Mouse (Mus musculus) forebrain, embryonic 11.5 days (tissue): Measurements from ENCODE around the gene Crxos. TPM values are rescaled to one million over a fixed set of nuclear protein-coding genes. Genes with fewer than 3 reads are reported as not detected.
"Not testable (repeated sequence)": the region's sequence is repeated elsewhere in the genome, so short reads cannot be mapped to it uniquely, and the experiment has no call there.

Source experiments
- ATAC-seq: fragments of 200-750 bp; cut with Nextera tagmentation; replicated peaks from 2 replicates; pipeline ENCODE4 v1.8.0; 2017; ENCODE audit warnings: moderate TSS enrichment; ENCODE audit not compliant: low FRiP score
- DNase-seq: peaks from one replicate; pipeline ENCODE4 v3.0.0-alpha.2; 2017; ENCODE audit warnings: low spot score
- H3K27ac ChIP-seq: fragments of 300-500 bp; sonication (generic); 2 replicates; pipeline ENCODE4 v1.5.1; 2014; ENCODE audit warnings: low read depth, low read length
- H3K27me3 ChIP-seq: fragments of 300-500 bp; sonication (generic); 2 replicates; pipeline ENCODE4 v1.6.1; 2014; ENCODE audit warnings: mild to moderate bottlenecking, low read length, mixed read lengths; ENCODE audit not compliant: control insufficient read depth, insufficient read depth
- H3K36me3 ChIP-seq: fragments of 300-500 bp; sonication (generic); 2 replicates; pipeline ENCODE4 v1.6.1; 2014; ENCODE audit warnings: mild to moderate bottlenecking, low read length, moderate library complexity, mixed read lengths; ENCODE audit not compliant: control insufficient read depth, insufficient read depth
- H3K4me1 ChIP-seq: fragments of 300-500 bp; sonication (generic); replicated peaks from 2 replicates; pipeline ENCODE4 v1.6.1; 2014; ENCODE audit warnings: low read length, mixed read lengths; ENCODE audit not compliant: control insufficient read depth, insufficient read depth
- H3K4me2 ChIP-seq: fragments of 300-500 bp; sonication (generic); 2 replicates; pipeline ENCODE4 v1.6.1; 2014; ENCODE audit warnings: low read depth, mild to moderate bottlenecking, low read length, moderate library complexity, mixed read lengths; ENCODE audit not compliant: severe bottlenecking
- H3K4me3 ChIP-seq: fragments of 300-500 bp; sonication (generic); 2 replicates; pipeline ENCODE4 v1.5.1; 2014; ENCODE audit warnings: low read depth, low read length
- H3K9ac ChIP-seq: fragments of 300-500 bp; sonication (generic); 2 replicates; pipeline ENCODE4 v1.6.1; 2014; ENCODE audit warnings: low read length
- H3K9me3 ChIP-seq: fragments of 300-500 bp; sonication (generic); 2 replicates; pipeline ENCODE4 v1.6.1; 2016; ENCODE audit warnings: low read length, mixed read lengths; ENCODE audit not compliant: control insufficient read depth
- WGBS: fragments of 180-500 bp; shearing (Covaris S2); extraction: QIAGEN DNeasy Blood & Tissue Kit; methylation state at CpG from one replicate; pipeline ENCODE4 v1.1.7; 2014; 5-methylcytosine and 5-hydroxymethylcytosine counted together
- polyA plus RNA-seq: library from polyadenylated mRNA; unstranded; fragments of >200 nt; fragmentation: Nextera tagmentation; extraction: Ambion mirVana; gene quantifications from 2 replicates; pipeline ENCODE4 v1.2.1, GENCODE M21; 2014

Gene Crxos
- polyA plus RNA-seq, 1 experiment from 2014 or later = not detected

- DNase-seq (no peak), ATAC-seq (no peak)
- H3K9me3 ChIP-seq = no peaks in the 10 kb centered on the region
- H3K4me3 ChIP-seq = no peak overlapping the region
- no peaks in the 10 kb centered on the region for H3K36me3 ChIP-seq
- no peaks in the 10 kb centered on the region for H3K4me1 ChIP-seq
- H3K4me2 ChIP-seq = no peak overlapping the region
- H3K27me3 ChIP-seq = no peaks in the 10 kb centered on the region
- H3K27ac ChIP-seq = no peak overlapping the region
- H3K9ac ChIP-seq = no peak overlapping the region
- 84% methylated on average over 9 of the region's 9 CpGs for WGBS
These were observed 19.1 kb downstream of the Crxos start for GRCm38 (mm10) chr7:15901366-15902048.

- Histone ChIP-seq H3K27ac (no peak overlapping the region), H3K4me2 (no peak overlapping the region), H3K4me1 (no peaks in the 10 kb centered on the region), H3K9ac (no peak overlapping the region), H3K4me3 (no peak overlapping the region), H3K27me3 (no peaks in the 10 kb centered on the region), H3K36me3 (no peaks in the 10 kb centered on the region), H3K9me3 (no peaks in the 10 kb centered on the region)
- no peak for DNase-seq
- ATAC-seq = no peak
- 48% methylated on average over 7 of the region's 7 CpGs for WGBS
These were observed 23.4 kb downstream of the Crxos start for GRCm38 (mm10) chr7:15905861-15906260.

- Histone ChIP-seq H3K27me3 (no peaks in the 10 kb centered on the region), H3K4me2 (no peak overlapping the region), H3K27ac (no peak overlapping the region), H3K4me1 (no peaks in the 10 kb centered on the region), H3K9me3 (no peaks in the 10 kb centered on the region), H3K36me3 (no peaks in the 10 kb centered on the region), H3K9ac (no peak overlapping the region), H3K4me3 (no peak overlapping the region)
- DNase-seq (no peak), ATAC-seq (no peak)
- WGBS = 88% methylated on average over 1 of the region's 1 CpGs
These were observed 24.2 kb downstream of the Crxos start for GRCm38 (mm10) chr7:15906602-15907001.

DNA sequence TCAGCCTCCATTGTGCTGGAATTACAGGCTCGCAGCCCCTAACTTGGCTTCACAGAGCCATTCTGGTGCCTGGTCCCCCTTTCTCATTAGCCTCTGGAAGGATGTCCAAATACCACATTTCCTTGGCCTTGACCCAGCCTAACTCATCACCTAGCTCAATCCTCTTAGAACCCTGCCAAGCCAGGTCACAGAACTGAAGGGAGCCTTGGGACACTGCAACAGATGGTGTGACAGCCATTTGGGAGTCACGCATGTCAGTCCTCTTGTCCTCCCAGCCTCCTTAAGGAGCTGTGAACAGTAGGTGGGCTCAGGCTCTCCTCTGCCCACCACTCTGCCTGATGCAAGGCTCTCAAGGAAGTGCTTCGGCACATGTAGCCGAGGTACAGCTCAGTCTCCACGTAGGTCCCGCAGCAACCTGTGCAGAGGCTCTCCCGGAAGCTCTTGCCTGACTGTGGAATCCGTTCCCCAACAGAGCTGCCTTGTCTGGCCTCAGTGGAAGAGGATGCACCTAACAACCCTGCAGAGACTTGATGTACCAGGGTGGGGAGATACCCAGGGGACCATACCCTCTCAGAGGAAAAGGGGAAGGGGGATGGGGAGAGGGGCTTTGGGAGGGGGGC, 25.7 kb downstream of the Crxos start:
- H3K4me3 ChIP-seq = no peak overlapping the region
- no peaks in the 10 kb centered on the region for H3K36me3 ChIP-seq
- no peak overlapping the region for H3K9ac ChIP-seq
- no peak overlapping the region for H3K4me2 ChIP-seq
- 81% methylated on average over 8 of the region's 8 CpGs for WGBS
- no peak overlapping the region for H3K27ac ChIP-seq
- no peaks in the 10 kb centered on the region for H3K9me3 ChIP-seq
- no peaks in the 10 kb centered on the region for H3K27me3 ChIP-seq
- DNase-seq = no peak
- H3K4me1 ChIP-seq = no peaks in the 10 kb centered on the region
- no peak for ATAC-seq

DNA sequence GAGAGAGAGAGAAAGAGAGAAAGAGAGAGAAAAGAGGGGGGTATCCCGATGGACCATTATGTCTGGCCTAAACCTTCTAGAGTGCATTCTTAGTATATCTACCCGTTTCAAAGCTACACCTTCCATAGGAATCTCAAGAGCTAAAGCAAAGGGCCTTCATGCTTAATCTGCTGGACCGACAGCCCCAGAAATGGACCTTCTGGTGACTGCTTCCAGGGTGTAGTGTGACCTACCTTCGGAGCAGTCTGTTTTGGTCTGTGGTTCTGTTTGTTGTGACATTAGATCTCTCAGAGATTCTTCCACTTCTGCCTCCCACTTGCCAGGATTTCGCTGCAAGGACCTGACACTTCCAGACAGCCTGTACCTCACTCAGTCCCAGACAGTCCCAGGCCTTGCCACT, 28.1 kb downstream of the Crxos start:
- Histone ChIP-seq H3K27ac (no peak overlapping the region), H3K4me1 (no peaks in the 10 kb centered on the region), H3K27me3 (no peaks in the 10 kb centered on the region), H3K36me3 (no peaks in the 10 kb centered on the region), H3K9ac (no peak overlapping the region), H3K4me3 (no peak overlapping the region), H3K9me3 (no peaks in the 10 kb centered on the region), H3K4me2 (no peak overlapping the region)
- DNase-seq (no peak), ATAC-seq (no peak)
- 79% methylated on average over 5 of the region's 5 CpGs for WGBS

- Histone ChIP-seq H3K27me3 (no peaks in the 10 kb centered on the region), H3K4me2 (no peak overlapping the region), H3K36me3 (no peaks in the 10 kb centered on the region; the same call in 1 of the 2 replicates), H3K9me3 (no peaks in the 10 kb centered on the region), H3K9ac (no peak overlapping the region), H3K4me1 (no peaks in the 10 kb centered on the region), H3K27ac (no peak overlapping the region), H3K4me3 (no peak overlapping the region)
- WGBS = 1% methylated on average over 4 of the region's 4 CpGs
- DNase-seq (peak; percentile 93), ATAC-seq (peak; percentile 78)
These were observed 29.8 kb downstream of the Crxos start for GRCm38 (mm10) chr7:15912183-15912582.

- peaks cover 3% of the 10 kb centered on the region for H3K36me3 ChIP-seq
- H3K4me2 ChIP-seq = no peak overlapping the region
- DNase-seq (peak; percentile 71), ATAC-seq (no peak)
- H3K27ac ChIP-seq = no peak overlapping the region
- no peaks in the 10 kb centered on the region for H3K4me1 ChIP-seq
- WGBS = 48% methylated on average over 2 of the region's 2 CpGs
- no peak overlapping the region for H3K9ac ChIP-seq
- H3K27me3 ChIP-seq = no peaks in the 10 kb centered on the region
- no peak overlapping the region for H3K4me3 ChIP-seq
- H3K9me3 ChIP-seq = no peaks in the 10 kb centered on the region
These were observed 31.8 kb downstream of the Crxos start for GRCm38 (mm10) chr7:15914252-15914651.

DNA sequence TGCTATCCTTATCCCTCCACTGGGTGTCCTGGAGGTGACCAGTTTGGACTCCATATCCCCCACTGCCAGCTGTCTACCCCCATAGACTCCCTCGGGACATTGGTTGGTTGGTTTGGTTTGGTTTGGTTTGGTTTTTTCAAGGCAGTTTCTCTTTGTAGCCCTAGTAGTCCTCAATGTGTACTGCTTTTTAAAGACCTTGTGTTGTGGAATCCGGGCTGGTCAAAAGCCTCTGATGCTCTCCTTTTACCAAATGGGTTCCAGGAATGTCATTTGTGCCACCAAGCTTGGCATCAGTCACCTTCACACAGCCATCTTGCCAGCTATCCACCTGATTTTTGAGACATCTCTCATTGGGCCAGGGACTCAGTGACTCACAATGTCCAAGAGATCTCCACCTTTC, 32.3 kb downstream of the Crxos start:
- ATAC-seq (no peak), DNase-seq (no peak)
- no peaks in the 10 kb centered on the region for H3K9me3 ChIP-seq
- H3K4me2 ChIP-seq = no peak overlapping the region
- H3K27me3 ChIP-seq = no peaks in the 10 kb centered on the region
- H3K27ac ChIP-seq = no peak overlapping the region
- no peak overlapping the region for H3K9ac ChIP-seq
- no peak overlapping the region for H3K4me3 ChIP-seq
- no peaks in the 10 kb centered on the region for H3K4me1 ChIP-seq
- 94% methylated on average over 2 of the region's 2 CpGs for WGBS
- H3K36me3 ChIP-seq = peaks cover 8% of the 10 kb centered on the region

DNA sequence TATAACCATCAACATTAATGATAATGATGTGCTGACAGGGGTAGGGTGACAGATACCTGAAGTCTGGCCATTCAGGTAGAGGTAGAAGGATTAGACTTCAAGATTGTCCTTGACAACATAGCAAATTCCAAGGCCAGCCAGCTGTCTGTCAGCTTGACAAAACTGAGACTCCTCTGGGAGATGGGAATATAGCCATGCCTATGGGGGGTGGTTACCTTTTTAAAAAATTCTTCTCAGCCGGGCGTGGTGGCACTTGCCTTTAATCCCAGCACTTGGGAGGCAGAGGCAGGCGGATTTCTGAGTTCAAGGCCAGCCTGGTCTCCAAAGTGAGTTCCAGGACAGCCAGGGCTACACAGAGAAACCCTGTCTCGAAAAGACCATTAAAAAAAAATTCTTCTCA, 33.3 kb downstream of the Crxos start:
- not testable (repeated sequence) for H3K4me3 ChIP-seq, DNase-seq, H3K27me3 ChIP-seq, H3K27ac ChIP-seq, H3K4me1 ChIP-seq, H3K4me2 ChIP-seq, H3K9ac ChIP-seq, ATAC-seq, H3K9me3 ChIP-seq
- peaks cover 11% of the 10 kb centered on the region for H3K36me3 ChIP-seq
- WGBS = 90% methylated on average over 4 of the region's 4 CpGs
